10 mouse cellular contexts compared by ENCODE assay signal in genomic region chr5:133937967-133938918, GRCm38 (mm10).
DNase-seq lines count a peak whose midpoint lies in the region; ATAC-seq and TF ChIP-seq lines count a peak whose summit lies in the region.
"Had no signal": no experiment of that assay in that cellular context is flagged by ENCODE, and none has a peak within 500 bp of the region (broad histone marks: within the 10 kb centered on the region; RNA-seq: fewer than 3 reads in every experiment).

No protein-coding gene starts in this region.

- H3K4me1 ChIP-seq in embryonic facial prominence, embryonic 14.5 days (ENCODE audit: control insufficient read depth, insufficient read depth, low read length), result no peaks in the 10 kb centered on the region
- H3K4me1 ChIP-seq in hindbrain, postnatal 0 days (ENCODE audit: insufficient read depth, low read length), result no peaks in the 10 kb centered on the region

- H3K9me3 ChIP-seq in embryonic facial prominence, embryonic 14.5 days (ENCODE audit: control insufficient read depth, low read length), result no peaks in the 10 kb centered on the region
- H3K9me3 ChIP-seq in hindbrain, postnatal 0 days (ENCODE audit: low read length), result no peaks in the 10 kb centered on the region

- WGBS in embryonic facial prominence, embryonic 14.5 days, result 65% methylated on average over 9 of the region's 9 CpGs
- 43% methylated on average over 9 of the region's 9 CpGs for WGBS in hindbrain, postnatal 0 days

- intact Hi-C loops in left cerebral cortex, postnatal 4 days (cut with DNase I), result no loop called here
- intact Hi-C loops in heart, postnatal 36 days (cut with DNase I), result no loop called here

- peak; percentile 3 for DNase-seq in adrenal gland, postnatal 10 days
- no peak for DNase-seq in adrenal gland, adult 18-20 months (ENCODE audit: low spot score in 2 of 2)
- DNase-seq in left cerebral cortex, postnatal 4 days, result peak; percentile 48
- DNase-seq in left cerebral cortex, adult 18-20 months (ENCODE audit: low spot score in 2 of 2), result no peak
- peak; percentile 63 for DNase-seq in embryonic facial prominence, embryonic 14.5 days (ENCODE audit: low spot score)
- DNase-seq in hindbrain, postnatal 0 days (ENCODE audit: low spot score), result peak; percentile 12
- no peak for DNase-seq in heart, postnatal 36 days
- DNase-seq: heart, postnatal 4 days; liver, postnatal 0 days had no signal

- no peak overlapping the region for H3K4me2 ChIP-seq in embryonic facial prominence, embryonic 14.5 days (ENCODE audit: low read depth, low read length)
- no peak overlapping the region for H3K4me2 ChIP-seq in hindbrain, postnatal 0 days (ENCODE audit: low read depth, low read length)

- no peaks in the 10 kb centered on the region for H3K36me3 ChIP-seq in embryonic facial prominence, embryonic 14.5 days (ENCODE audit: control insufficient read depth, insufficient read depth, low read length)
- H3K36me3 ChIP-seq in hindbrain, postnatal 0 days (ENCODE audit: insufficient read depth, low read length), result no peaks in the 10 kb centered on the region

- no peak overlapping the region for H3K4me3 ChIP-seq in embryonic facial prominence, embryonic 14.5 days (ENCODE audit: low read depth, low read length)
- H3K4me3 ChIP-seq in hindbrain, postnatal 0 days (ENCODE audit: low read length), result no peak overlapping the region

- no peak overlapping the region for H3K9ac ChIP-seq in embryonic facial prominence, embryonic 14.5 days (ENCODE audit: low read depth, low read length)
- no peak overlapping the region for H3K9ac ChIP-seq in hindbrain, postnatal 0 days (replicated peaks; ENCODE audit: low read length)
- H3K9ac ChIP-seq: liver, postnatal 0 days had no signal

- no peak for TF ChIP-seq CTCF in hindbrain, postnatal 0 days (IDR thresholded peaks at IDR 0.05; ENCODE audit: low read depth)

- H3K27me3 ChIP-seq in embryonic facial prominence, embryonic 14.5 days (replicated peaks; ENCODE audit: control insufficient read depth, insufficient read depth, low read length), result no peaks in the 10 kb centered on the region
- H3K27me3 ChIP-seq in hindbrain, postnatal 0 days (ENCODE audit: insufficient read depth, low read length), result no peaks in the 10 kb centered on the region

- ATAC-seq in embryonic facial prominence, embryonic 14.5 days (ENCODE audit: low read depth), result no peak
- ATAC-seq in hindbrain, postnatal 0 days, result no peak
- no peak for ATAC-seq in inflammation-experienced regulatory T-cells, adult 6 months
- ATAC-seq: liver, postnatal 0 days had no signal

- H3K27ac ChIP-seq in embryonic facial prominence, embryonic 14.5 days (replicated peaks; ENCODE audit: low read depth, low read length), result no peak overlapping the region; the same call in 1 of the 2 replicates
- no peak overlapping the region for H3K27ac ChIP-seq in hindbrain, postnatal 0 days

Comparison
In these comparisons a context has a peak if more than half of its experiments do, and no peak if none do; other contexts are left out.
1. DNase-seq: peak in adrenal gland, postnatal 10 days (single experiment), left cerebral cortex, postnatal 4 days (single experiment), embryonic facial prominence, embryonic 14.5 days (single experiment) and hindbrain, postnatal 0 days (single experiment); none in adrenal gland, adult 18-20 months (0 of 2), left cerebral cortex, adult 18-20 months (0 of 2) and heart, postnatal 36 days (0 of 2).